Mouse (Mus musculus) c-Kit-positive CD71-negative TER-119-negative erythroid progenitor cells, embryonic 14.5 days (primary cell): ENCODE measurements around the gene Cdh12.
"Not testable (repeated sequence)": the region's sequence is repeated elsewhere in the genome, so short reads cannot be mapped to it uniquely, and the experiment has no call there.

Experiments
- DNase-seq: peaks from one replicate; pipeline ENCODE4 v3.0.0-alpha.2; 2013; ENCODE audit warnings: low read depth

Gene Cdh12

GRCm38 (mm10) chr15:20448861-20449663 lies at the start of gene Cdh12:
Gene Cdh12 (plus strand): TSS chr15:20449265.
- DNase-seq, result no peak

GRCm38 (mm10) chr15:20403596-20403995 lies 45.5 kb upstream of the Cdh12 start:
- DNase-seq, result no peak

- DNase-seq, result no peak
Measured at GRCm38 (mm10) chr15:20413397-20413796, 35.7 kb upstream of the Cdh12 start.

- no peak for DNase-seq
Measured at GRCm38 (mm10) chr15:20436356-20436755, 12.7 kb upstream of the Cdh12 start.

GRCm38 (mm10) chr15:20450558-20450957 lies 1.5 kb downstream of the Cdh12 start:
- DNase-seq, result no peak

- no peak for DNase-seq
Measured at GRCm38 (mm10) chr15:20458508-20458907, 9.4 kb downstream of the Cdh12 start.

- no peak for DNase-seq
Measured at GRCm38 (mm10) chr15:20462500-20462899, 13.4 kb downstream of the Cdh12 start.

- no peak for DNase-seq
Measured at GRCm38 (mm10) chr15:20463601-20464000, 14.5 kb downstream of the Cdh12 start.

- no peak for DNase-seq
Measured at GRCm38 (mm10) chr15:20550979-20551378, 101.9 kb downstream of the Cdh12 start.

- no peak for DNase-seq
Measured at GRCm38 (mm10) chr15:20571012-20571411, 121.9 kb downstream of the Cdh12 start.

GRCm38 (mm10) chr15:20582567-20583075 lies 133.6 kb downstream of the Cdh12 start:
- DNase-seq, result no peak

- no peak for DNase-seq
Measured at GRCm38 (mm10) chr15:20591599-20591998, 142.5 kb downstream of the Cdh12 start.

GRCm38 (mm10) chr15:20605751-20606150 lies 156.7 kb downstream of the Cdh12 start:
- not testable (repeated sequence) for DNase-seq

- no peak for DNase-seq
Measured at GRCm38 (mm10) chr15:20634593-20634992, 185.5 kb downstream of the Cdh12 start.

GRCm38 (mm10) chr15:20639155-20639554 lies 190.1 kb downstream of the Cdh12 start:
- no peak for DNase-seq

GRCm38 (mm10) chr15:20642905-20643414 lies 193.9 kb downstream of the Cdh12 start:
- no peak for DNase-seq

- DNase-seq, result no peak
Measured at GRCm38 (mm10) chr15:20660221-20660620, 211.2 kb downstream of the Cdh12 start.

GRCm38 (mm10) chr15:20666650-20667049 lies 217.6 kb downstream of the Cdh12 start, which contains the start of gene Acot10:
Gene Acot10 (minus strand): TSS chr15:20666750.
- no peak for DNase-seq

- DNase-seq, result no peak
Measured at GRCm38 (mm10) chr15:20667350-20667749, 218.3 kb downstream of the Cdh12 start.

- DNase-seq, result no peak
Measured at GRCm38 (mm10) chr15:20667989-20668388, 218.9 kb downstream of the Cdh12 start.

- not testable (repeated sequence) for DNase-seq
Measured at GRCm38 (mm10) chr15:20669507-20669906, 220.4 kb downstream of the Cdh12 start.

GRCm38 (mm10) chr15:20682719-20683118 lies 233.7 kb downstream of the Cdh12 start:
- DNase-seq, result no peak

GRCm38 (mm10) chr15:20684200-20684599 lies 235.1 kb downstream of the Cdh12 start:
- no peak for DNase-seq
